Mouse (Mus musculus) embryonic facial prominence, embryonic 10.5 days (tissue): ENCODE results near the gene Prkg1. TPM values are rescaled to one million over a fixed set of nuclear protein-coding genes. Genes with fewer than 3 reads are reported as not detected.
"Not testable (repeated sequence)": the region's sequence is repeated elsewhere in the genome, so short reads cannot be mapped to it uniquely, and the experiment has no call there.

Source experiments
- DNase-seq: peaks from one replicate; pipeline ENCODE4 v3.0.0-alpha.2; 2017; ENCODE audit warnings: low spot score
- H3K27ac ChIP-seq: fragments of 300-500 bp; sonication (generic); replicated peaks from 2 replicates; pipeline ENCODE4 v1.5.1; 2016; ENCODE audit warnings: mild to moderate bottlenecking
- H3K27me3 ChIP-seq: fragments of 300-500 bp; sonication (generic); replicated peaks from 2 replicates; pipeline ENCODE4 v1.6.1; 2016; ENCODE audit warnings: low read depth, mild to moderate bottlenecking; ENCODE audit not compliant: poor library complexity, severe bottlenecking
- H3K36me3 ChIP-seq: fragments of 300-500 bp; sonication (generic); replicated peaks from 2 replicates; pipeline ENCODE4 v1.6.1; 2016; ENCODE audit warnings: mild to moderate bottlenecking, moderate library complexity
- H3K4me1 ChIP-seq: fragments of 300-500 bp; sonication (generic); 2 replicates; pipeline ENCODE4 v1.6.1; 2016
- H3K4me3 ChIP-seq: fragments of 300-500 bp; sonication (generic); 2 replicates; pipeline ENCODE4 v1.5.1; 2016; ENCODE audit warnings: mild to moderate bottlenecking, moderate library complexity
- H3K9me3 ChIP-seq: fragments of 300-500 bp; sonication (generic); 2 replicates; pipeline ENCODE4 v1.6.1; 2016; ENCODE audit warnings: mild to moderate bottlenecking
- WGBS: fragments of 180-500 bp; shearing (Covaris S2); methylation state at CpG from one replicate; pipeline ENCODE4 v1.1.7; 2016; 5-methylcytosine and 5-hydroxymethylcytosine counted together
- polyA plus RNA-seq: library from polyadenylated mRNA; unstranded; fragments of >200 nt; fragmentation: Nextera tagmentation; extraction: Ambion mirVana; gene quantifications from 2 replicates; pipeline ENCODE4 v1.2.1, GENCODE M21; 2016

The Prkg1 gene
- polyA plus RNA-seq, 1 experiment from 2014 or later, result 6.2 TPM

GRCm38 (mm10) chr19:31291231-31291630, 473.6 kb downstream of the Prkg1 start:
- Histone ChIP-seq H3K9me3 (no peaks in the 10 kb centered on the region), H3K27me3 (no peaks in the 10 kb centered on the region), H3K4me1 (no peaks in the 10 kb centered on the region), H3K27ac (no peak overlapping the region), H3K4me3 (no peak overlapping the region), H3K36me3 (no peaks in the 10 kb centered on the region)
- DNase-seq, result no peak
- WGBS, result 79% methylated on average over 2 of the region's 2 CpGs

GRCm38 (mm10) chr19:31284581-31284980, 480.3 kb downstream of the Prkg1 start:
- 63% methylated on average over 3 of the region's 3 CpGs for WGBS
- no peak overlapping the region for H3K27ac ChIP-seq
- DNase-seq, result no peak

GRCm38 (mm10) chr19:31284126-31284525, 480.7 kb downstream of the Prkg1 start:
- Histone ChIP-seq H3K9me3 (no peaks in the 10 kb centered on the region), H3K4me3 (no peak overlapping the region), H3K36me3 (no peaks in the 10 kb centered on the region), H3K27me3 (no peaks in the 10 kb centered on the region), H3K4me1 (no peaks in the 10 kb centered on the region; the same call in 1 of the 2 replicates), H3K27ac (no peak overlapping the region)
- no peak for DNase-seq
- WGBS, result 95% methylated on average over 7 of the region's 7 CpGs

More at GRCm38 (mm10) chr19:31284581-31284980, 480.3 kb downstream of the Prkg1 start:
- H3K4me1 ChIP-seq, result no peaks in the 10 kb centered on the region; the same call in 1 of the 2 replicates
- no peaks in the 10 kb centered on the region for H3K27me3 ChIP-seq
- no peaks in the 10 kb centered on the region for H3K36me3 ChIP-seq
- no peaks in the 10 kb centered on the region for H3K9me3 ChIP-seq
- H3K4me3 ChIP-seq, result no peak overlapping the region

- WGBS, result 81% methylated on average over 2 of the region's 2 CpGs
- Histone ChIP-seq H3K4me1 (no peaks in the 10 kb centered on the region; the same call in 1 of the 2 replicates), H3K27me3 (no peaks in the 10 kb centered on the region), H3K36me3 (no peaks in the 10 kb centered on the region), H3K9me3 (no peaks in the 10 kb centered on the region), H3K27ac (no peak overlapping the region), H3K4me3 (no peak overlapping the region)
- no peak for DNase-seq
These were observed 481.2 kb downstream of the Prkg1 start for GRCm38 (mm10) chr19:31283617-31284016.

- no peak overlapping the region for H3K4me3 ChIP-seq
- H3K27ac ChIP-seq, result no peak overlapping the region
- no peaks in the 10 kb centered on the region; the same call in 1 of the 2 replicates for H3K4me1 ChIP-seq
- no peak for DNase-seq
- no peaks in the 10 kb centered on the region for H3K9me3 ChIP-seq
- H3K36me3 ChIP-seq, result no peaks in the 10 kb centered on the region
- no peaks in the 10 kb centered on the region for H3K27me3 ChIP-seq
- 87% methylated on average over 7 of the region's 7 CpGs for WGBS
These were observed 484.9 kb downstream of the Prkg1 start for GRCm38 (mm10) chr19:31279797-31280486.

GRCm38 (mm10) chr19:31262438-31262837, 502.4 kb downstream of the Prkg1 start:
- Histone ChIP-seq H3K27ac (no peak overlapping the region), H3K4me3 (no peak overlapping the region), H3K27me3 (no peaks in the 10 kb centered on the region), H3K4me1 (peaks cover 7% of the 10 kb centered on the region; the same call in 1 of the 2 replicates), H3K36me3 (no peaks in the 10 kb centered on the region), H3K9me3 (no peaks in the 10 kb centered on the region)
- WGBS, result 87% methylated on average over 1 of the region's 1 CpGs
- no peak for DNase-seq

- H3K9me3 ChIP-seq, result no peaks in the 10 kb centered on the region
These were observed 504.3 kb downstream of the Prkg1 start for GRCm38 (mm10) chr19:31260494-31260893.

GRCm38 (mm10) chr19:31255780-31256179, 509.1 kb downstream of the Prkg1 start:
- H3K27me3 ChIP-seq, result no peaks in the 10 kb centered on the region
- H3K9me3 ChIP-seq, result no peaks in the 10 kb centered on the region
- no peak overlapping the region for H3K4me3 ChIP-seq
- H3K4me1 ChIP-seq, result peaks cover 11% of the 10 kb centered on the region; the same call in 1 of the 2 replicates
- DNase-seq, result no peak
- WGBS, result 77% methylated on average over 2 of the region's 2 CpGs
- no peaks in the 10 kb centered on the region for H3K36me3 ChIP-seq
- no peak overlapping the region for H3K27ac ChIP-seq

More at GRCm38 (mm10) chr19:31260494-31260893, 504.3 kb downstream of the Prkg1 start:
- DNase-seq, result no peak
- Histone ChIP-seq H3K27ac (no peak overlapping the region), H3K4me3 (no peak overlapping the region), H3K27me3 (no peaks in the 10 kb centered on the region), H3K4me1 (peaks cover 11% of the 10 kb centered on the region; the same call in 1 of the 2 replicates), H3K36me3 (no peaks in the 10 kb centered on the region)

GRCm38 (mm10) chr19:31232410-31232809, 532.4 kb downstream of the Prkg1 start:
- Histone ChIP-seq H3K4me3 (no peak overlapping the region), H3K36me3 (no peaks in the 10 kb centered on the region), H3K9me3 (no peaks in the 10 kb centered on the region), H3K4me1 (no peaks in the 10 kb centered on the region), H3K27me3 (no peaks in the 10 kb centered on the region), H3K27ac (no peak overlapping the region)
- DNase-seq, result no peak

- no peak overlapping the region for H3K4me3 ChIP-seq
- H3K4me1 ChIP-seq, result no peaks in the 10 kb centered on the region
- H3K27me3 ChIP-seq, result no peaks in the 10 kb centered on the region
- WGBS, result 87% methylated on average over 3 of the region's 3 CpGs
- H3K36me3 ChIP-seq, result no peaks in the 10 kb centered on the region
- DNase-seq, result no peak
- H3K9me3 ChIP-seq, result no peaks in the 10 kb centered on the region
- H3K27ac ChIP-seq, result no peak overlapping the region
These were observed 536.4 kb downstream of the Prkg1 start for GRCm38 (mm10) chr19:31228385-31228784.

- WGBS, result 89% methylated on average over 1 of the region's 1 CpGs
- no peak for DNase-seq
- no peaks in the 10 kb centered on the region for H3K4me1 ChIP-seq
These were observed 541.4 kb downstream of the Prkg1 start for GRCm38 (mm10) chr19:31223457-31223856.

GRCm38 (mm10) chr19:31219261-31219660, 545.6 kb downstream of the Prkg1 start:
- H3K27me3 ChIP-seq, H3K36me3 ChIP-seq, H3K9me3 ChIP-seq, DNase-seq, H3K4me1 ChIP-seq, H3K27ac ChIP-seq, H3K4me3 ChIP-seq: not testable (repeated sequence)
- WGBS, result 82% methylated on average over 4 of the region's 4 CpGs

More at GRCm38 (mm10) chr19:31223457-31223856, 541.4 kb downstream of the Prkg1 start:
- H3K36me3 ChIP-seq, result no peaks in the 10 kb centered on the region
- no peak overlapping the region for H3K4me3 ChIP-seq
- no peak overlapping the region for H3K27ac ChIP-seq
- no peaks in the 10 kb centered on the region for H3K27me3 ChIP-seq
- no peaks in the 10 kb centered on the region for H3K9me3 ChIP-seq

- Histone ChIP-seq H3K27ac (no peak overlapping the region), H3K4me1 (peaks cover 5% of the 10 kb centered on the region), H3K4me3 (no peak overlapping the region), H3K27me3 (no peaks in the 10 kb centered on the region), H3K9me3 (no peaks in the 10 kb centered on the region), H3K36me3 (no peaks in the 10 kb centered on the region)
- 77% methylated on average over 3 of the region's 3 CpGs for WGBS
- no peak for DNase-seq
These were observed 554.0 kb downstream of the Prkg1 start for GRCm38 (mm10) chr19:31210850-31211249.
